Mouse (Mus musculus) midbrain, embryonic 13.5 days (tissue): ENCODE data around the gene Helt. TPM values are rescaled to one million over a fixed set of nuclear protein-coding genes. Genes with fewer than 3 reads are reported as not detected.
"Not testable (repeated sequence)": the region's sequence is repeated elsewhere in the genome, so short reads cannot be mapped to it uniquely, and the experiment has no call there.

ENCODE experiments used
- ATAC-seq: fragments of 200-750 bp; cut with Nextera tagmentation; 2 replicates; pipeline ENCODE4 v1.8.0; 2017; ENCODE audit warnings: mild to moderate bottlenecking, moderate TSS enrichment, moderate library complexity
- H3K27ac ChIP-seq: fragments of 300-500 bp; sonication (generic); 2 replicates; pipeline ENCODE4 v1.5.1; 2015; ENCODE audit warnings: inconsistent platforms, mild to moderate bottlenecking, moderate library complexity
- H3K27me3 ChIP-seq: fragments of 300-500 bp; sonication (generic); 2 replicates; pipeline ENCODE4 v1.6.1; 2015; ENCODE audit warnings: mild to moderate bottlenecking, inconsistent platforms
- H3K36me3 ChIP-seq: fragments of 300-500 bp; sonication (generic); 2 replicates; pipeline ENCODE4 v1.6.1; 2015; ENCODE audit warnings: mild to moderate bottlenecking, inconsistent platforms
- H3K4me1 ChIP-seq: fragments of 300-500 bp; sonication (generic); replicated peaks from 2 replicates; pipeline ENCODE4 v1.6.1; 2015; ENCODE audit warnings: inconsistent platforms
- H3K4me2 ChIP-seq: fragments of 300-500 bp; sonication (generic); replicated peaks from 2 replicates; pipeline ENCODE4 v1.6.1; 2015; ENCODE audit warnings: moderate library complexity, mild to moderate bottlenecking, inconsistent platforms
- H3K4me3 ChIP-seq: fragments of 300-500 bp; sonication (generic); replicated peaks from 2 replicates; pipeline ENCODE4 v1.5.1; 2015; ENCODE audit warnings: mild to moderate bottlenecking, inconsistent platforms
- H3K9ac ChIP-seq: fragments of 300-500 bp; sonication (generic); replicated peaks from 2 replicates; pipeline ENCODE4 v1.6.1; 2015; ENCODE audit warnings: mild to moderate bottlenecking, inconsistent platforms
- H3K9me3 ChIP-seq: fragments of 300-500 bp; sonication (generic); 2 replicates; pipeline ENCODE4 v1.6.1; 2016; ENCODE audit warnings: mild to moderate bottlenecking, inconsistent platforms
- WGBS: fragments of 180-500 bp; shearing (Covaris S2); methylation state at CpG from one replicate; pipeline ENCODE4 v1.1.7; 2015; 5-methylcytosine and 5-hydroxymethylcytosine counted together
- polyA plus RNA-seq: library from polyadenylated mRNA; unstranded; fragments of >200 nt; fragmentation: Nextera tagmentation; extraction: Ambion mirVana; gene quantifications from 2 replicates; pipeline ENCODE4 v1.2.1, GENCODE M21; 2015

Helt gene
- polyA plus RNA-seq, 1 experiment from 2014 or later: 38.4 TPM

DNA sequence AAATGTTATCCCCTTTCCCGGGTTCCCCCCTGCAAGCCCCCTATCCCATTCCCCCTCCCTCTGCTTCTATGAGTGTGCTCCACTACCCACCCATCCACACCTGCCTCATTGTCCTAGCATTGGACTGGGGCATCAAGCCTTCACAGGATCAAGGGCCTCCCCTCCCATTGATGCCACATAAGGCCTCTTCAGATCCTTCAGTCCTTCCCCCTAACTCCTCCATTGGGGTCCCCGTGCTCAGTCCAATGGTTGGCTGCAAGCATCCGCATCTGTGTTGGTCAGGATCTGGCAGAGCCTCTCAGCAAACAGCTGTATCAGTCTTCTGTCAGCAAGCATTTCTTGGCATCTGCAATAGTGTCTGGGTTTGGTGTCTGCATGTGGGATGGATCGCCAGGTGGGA is 30.3 kb downstream of the Helt start:
- peaks cover 15% of the 10 kb centered on the region for H3K4me1 ChIP-seq
- not testable (repeated sequence) for H3K27ac ChIP-seq, H3K9me3 ChIP-seq, ATAC-seq, H3K4me3 ChIP-seq, H3K9ac ChIP-seq, H3K36me3 ChIP-seq, H3K4me2 ChIP-seq
- 87% methylated on average over 4 of the region's 4 CpGs for WGBS
- peaks cover 14% of the 10 kb centered on the region for H3K27me3 ChIP-seq

DNA sequence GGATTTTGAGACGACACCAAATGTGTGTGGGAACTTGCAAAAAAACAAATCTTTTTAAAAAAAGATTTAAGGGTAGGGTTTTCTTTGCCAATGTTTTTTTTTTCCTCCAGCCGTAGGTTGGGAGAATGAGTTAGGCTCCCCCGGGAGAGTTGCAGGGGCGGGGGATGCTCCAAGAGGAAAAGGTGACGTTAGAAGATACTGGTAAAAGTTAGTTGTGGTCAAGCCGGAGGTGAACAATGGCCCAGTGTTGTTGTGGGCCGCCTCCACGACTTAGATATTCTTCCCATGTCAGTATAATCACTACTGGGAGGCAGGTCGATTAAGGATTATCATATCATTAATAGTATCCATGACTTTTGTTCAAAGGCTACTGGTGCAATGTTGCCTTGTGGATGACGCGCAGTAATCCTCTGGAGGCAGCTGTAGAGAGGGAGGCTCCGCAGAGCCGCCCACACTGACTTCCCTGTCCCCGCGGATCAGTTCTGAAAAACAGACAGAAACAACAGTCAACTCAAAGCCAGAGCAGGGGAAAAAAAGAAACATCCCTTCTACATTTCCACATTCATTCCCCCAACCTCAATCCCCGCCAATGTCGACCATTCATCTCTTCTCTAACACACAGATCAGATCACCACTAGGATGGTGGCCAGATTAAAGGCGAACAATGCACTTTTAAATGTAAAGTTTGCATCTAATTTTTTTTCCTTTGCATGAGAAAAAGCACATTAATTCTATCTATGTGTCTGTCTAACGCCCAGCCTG is 36.4 kb downstream of the Helt start:
- ATAC-seq: peak; percentile 89
- Histone ChIP-seq H3K9ac (no peak overlapping the region), H3K27me3 (peaks cover 6% of the 10 kb centered on the region; the same call in 1 of the 2 replicates), H3K27ac (no peak overlapping the region; the same call in 1 of the 2 replicates), H3K9me3 (0 out of 2 replicates have a peak, but pooled peaks cover 2% of the 10 kb centered on the region), H3K4me1 (peaks cover 14% of the 10 kb centered on the region), H3K4me2 (peak overlapping the region; percentile 35), H3K36me3 (no peaks in the 10 kb centered on the region), H3K4me3 (no peak overlapping the region)
- WGBS: 12% methylated on average over 19 of the region's 19 CpGs

DNA sequence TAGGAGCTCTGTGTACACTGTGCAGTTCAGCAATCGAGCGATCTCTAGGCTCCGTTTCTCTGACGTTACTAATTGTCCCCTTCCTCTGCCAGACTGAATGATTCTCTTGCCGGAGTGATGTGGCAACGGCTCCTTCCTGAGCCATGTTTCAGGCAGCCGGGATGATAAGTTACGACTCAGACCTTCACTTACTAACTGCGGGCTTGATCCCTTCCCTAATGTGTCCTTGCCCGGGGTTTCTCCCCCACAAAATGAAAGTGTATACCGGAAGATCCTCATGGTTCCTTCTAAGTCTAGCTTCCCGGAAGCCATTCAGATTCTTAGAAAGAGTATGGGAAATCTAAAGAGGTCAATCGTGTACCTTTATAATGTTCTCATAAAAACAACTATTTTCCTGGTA is 42.0 kb downstream of the Helt start:
- no peak overlapping the region for H3K4me2 ChIP-seq
- H3K27me3 ChIP-seq: peaks cover 33% of the 10 kb centered on the region
- no peaks in the 10 kb centered on the region for H3K36me3 ChIP-seq
- peaks cover 10% of the 10 kb centered on the region for H3K4me1 ChIP-seq
- H3K27ac ChIP-seq: no peak overlapping the region
- H3K9ac ChIP-seq: no peak overlapping the region
- ATAC-seq: no peak
- WGBS: 86% methylated on average over 13 of the region's 13 CpGs
- H3K9me3 ChIP-seq: no peaks in the 10 kb centered on the region
- H3K4me3 ChIP-seq: no peak overlapping the region

DNA sequence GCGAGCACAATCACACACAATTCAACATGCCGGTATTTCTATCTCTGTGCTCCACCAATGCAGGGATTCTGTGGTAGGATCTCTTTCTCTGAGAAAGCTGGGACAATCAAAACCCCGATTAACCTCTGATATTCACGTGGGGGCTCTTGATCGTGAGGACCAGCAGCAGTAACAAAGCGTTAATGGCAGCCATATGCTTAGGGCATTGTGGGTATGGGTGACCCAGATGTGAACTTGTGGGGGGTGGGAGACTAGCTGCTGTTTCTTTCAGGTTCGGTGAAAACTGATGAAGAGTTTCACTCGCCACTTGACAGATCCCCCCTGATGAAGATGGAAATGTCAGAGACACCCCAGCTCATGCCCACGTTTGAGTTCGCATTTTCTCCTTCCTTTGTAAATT is 42.9 kb downstream of the Helt start:
- no peaks in the 10 kb centered on the region for H3K36me3 ChIP-seq
- H3K9me3 ChIP-seq: no peaks in the 10 kb centered on the region
- H3K27me3 ChIP-seq: peaks cover 37% of the 10 kb centered on the region
- no peak for ATAC-seq
- WGBS: 33% methylated on average over 10 of the region's 10 CpGs
- H3K9ac ChIP-seq: no peak overlapping the region
- peaks cover 10% of the 10 kb centered on the region for H3K4me1 ChIP-seq
- peak overlapping the region; percentile 31 for H3K4me2 ChIP-seq
- no peak overlapping the region for H3K27ac ChIP-seq
- no peak overlapping the region for H3K4me3 ChIP-seq

DNA sequence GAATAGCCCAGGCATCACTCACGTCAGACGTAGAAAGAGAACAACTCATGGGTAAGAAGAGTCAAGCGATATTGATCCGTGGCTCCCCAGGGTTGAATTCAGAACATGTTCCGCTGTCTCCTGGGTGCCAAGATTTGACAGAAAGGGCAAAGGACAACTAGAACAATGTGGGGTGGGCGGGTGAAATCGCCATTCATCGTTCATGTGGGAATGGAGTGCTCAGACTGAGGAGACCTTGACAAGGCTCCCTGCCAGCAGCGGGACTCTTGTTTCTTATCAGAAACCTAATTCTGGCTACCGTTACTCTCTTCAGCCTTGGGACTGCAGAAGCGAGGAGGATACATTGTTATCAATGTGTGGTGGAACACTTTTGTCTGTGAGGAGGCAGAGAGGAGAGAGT is 48.1 kb downstream of the Helt start:
- H3K4me3 ChIP-seq: no peak overlapping the region
- 19% methylated on average over 11 of the region's 11 CpGs for WGBS
- peaks cover 50% of the 10 kb centered on the region for H3K27me3 ChIP-seq
- H3K4me1 ChIP-seq: peaks cover 8% of the 10 kb centered on the region
- H3K9ac ChIP-seq: no peak overlapping the region
- H3K4me2 ChIP-seq: no peak overlapping the region
- ATAC-seq: no peak
- H3K9me3 ChIP-seq: no peaks in the 10 kb centered on the region
- H3K36me3 ChIP-seq: no peaks in the 10 kb centered on the region
- H3K27ac ChIP-seq: no peak overlapping the region

DNA sequence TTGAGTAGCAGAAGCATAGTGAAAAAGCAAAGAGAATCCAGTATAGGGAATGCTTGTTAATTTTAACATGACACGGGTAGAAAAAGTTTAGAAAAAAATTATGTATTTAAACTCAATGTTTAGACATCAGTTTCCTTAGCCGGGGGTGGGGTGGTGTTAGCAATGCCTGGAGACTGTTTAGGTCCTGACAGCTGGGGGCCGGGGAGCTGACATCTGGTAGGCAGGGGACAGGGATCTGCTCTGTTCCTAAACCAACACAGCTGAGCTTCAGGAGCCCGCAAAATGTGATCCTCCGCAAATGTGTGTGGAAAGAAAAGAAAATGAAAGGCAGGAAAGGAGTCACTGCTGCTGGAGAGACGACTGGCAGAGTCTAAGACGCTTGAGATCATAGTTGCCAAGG is 51.5 kb downstream of the Helt start:
- ATAC-seq: no peak
- H3K9me3 ChIP-seq: no peaks in the 10 kb centered on the region
- H3K9ac ChIP-seq: no peak overlapping the region
- H3K4me2 ChIP-seq: no peak overlapping the region
- H3K27me3 ChIP-seq: peaks cover 52% of the 10 kb centered on the region
- no peak overlapping the region for H3K27ac ChIP-seq
- H3K36me3 ChIP-seq: no peaks in the 10 kb centered on the region
- no peak overlapping the region for H3K4me3 ChIP-seq
- WGBS: 45% methylated on average over 7 of the region's 7 CpGs
- H3K4me1 ChIP-seq: 0 out of 2 replicates have a peak, but pooled peaks cover 2% of the 10 kb centered on the region

Other genes with a start within 250 kb of the Helt start
- 28.7 and 29.2 TPM in 2 replicates for gene Cfap97, start 142.9 kb downstream of the Helt start, polyA plus RNA-seq
- gene Snx25, start 142.5 kb downstream of the Helt start, polyA plus RNA-seq: 6.4 and 6.5 TPM in 2 replicates
- gene Slc25a4, start 83.4 kb downstream of the Helt start, polyA plus RNA-seq: 693 and 718 TPM in 2 replicates
- gene Acsl1, start 176.4 kb upstream of the Helt start, polyA plus RNA-seq: 10.9 and 11.2 TPM in 2 replicates